Mouse (Mus musculus) liver, embryonic 14.5 days (tissue): Measurements from ENCODE around the gene Sstr3.

Experiments used
- CTCF ChIP-seq: IDR thresholded peaks from 2 replicates; pipeline ENCODE4 v1.5.1; 2016; ENCODE audit warnings: antibody characterized with exemption, low read depth, control low read depth
- EP300 ChIP-seq: IDR thresholded peaks from 2 replicates; pipeline ENCODE4 v1.6.1; 2016; ENCODE audit warnings: antibody characterized with exemption, low read depth

DNA sequence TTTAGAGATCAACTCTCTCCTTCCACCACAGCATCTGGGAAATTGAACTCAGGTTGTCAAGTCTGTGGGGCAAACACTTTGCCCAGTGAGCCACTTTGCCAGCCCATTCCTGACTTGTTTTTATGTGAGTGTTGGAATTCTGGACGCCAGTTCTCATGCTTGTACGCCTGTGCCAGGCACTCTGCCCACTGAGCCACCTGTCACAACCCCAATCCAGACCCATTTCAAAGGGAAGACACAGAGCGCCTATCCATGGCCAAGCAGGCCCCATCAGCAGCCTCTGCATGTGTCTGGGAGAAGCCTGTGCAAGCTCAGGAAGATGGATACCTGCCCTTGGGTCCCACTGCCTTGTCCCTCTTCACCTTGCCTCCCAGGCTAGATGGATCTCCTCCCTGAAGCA lies 53.2 kb downstream of the Sstr3 start:
- no peak for TF ChIP-seq CTCF
- no peak for TF ChIP-seq EP300
